In genomic region chr13:36119684-36120083, GRCm38 (mm10) we compare ENCODE assay signal across 13 mouse cellular contexts.
"Had no signal": no experiment of that assay in that cellular context is flagged by ENCODE, and none has a peak within 500 bp of the region (broad histone marks: within the 10 kb centered on the region; RNA-seq: fewer than 3 reads in every experiment).

No protein-coding gene starts in this region.

- H3K9me3 ChIP-seq: limb, embryonic 15.5 days; midbrain, embryonic 13.5 days; neural tube, embryonic 15.5 days had no signal

- DNase-seq: kidney, adult 8-10 months; kidney, postnatal 10 days; lung, adult 18-20 months; lung, postnatal 36 days; right cerebral cortex, adult 18-20 months; right cerebral cortex, postnatal 25 days had no signal

- ATAC-seq: midbrain, embryonic 13.5 days had no signal

- H3K36me3 ChIP-seq: limb, embryonic 15.5 days; midbrain, embryonic 13.5 days; neural tube, embryonic 15.5 days had no signal

- H3K9ac ChIP-seq: limb, embryonic 15.5 days; liver, embryonic 14.5 days; midbrain, embryonic 13.5 days; neural tube, embryonic 15.5 days had no signal

- H3K4me2 ChIP-seq: limb, embryonic 15.5 days; midbrain, embryonic 13.5 days; neural tube, embryonic 15.5 days had no signal

- H3K4me3 ChIP-seq: layer of hippocampus, adult 2 months; left cerebral cortex, adult 2 months; limb, embryonic 15.5 days; midbrain, embryonic 13.5 days; myocyte; neural tube, embryonic 15.5 days had no signal

- H3K4me1 ChIP-seq: limb, embryonic 15.5 days had no signal

- H3K27me3 ChIP-seq: limb, embryonic 15.5 days; midbrain, embryonic 13.5 days; neural tube, embryonic 15.5 days had no signal

- H3K27ac ChIP-seq: layer of hippocampus, adult 2 months; left cerebral cortex, adult 2 months; limb, embryonic 15.5 days; liver, embryonic 14.5 days; midbrain, embryonic 13.5 days; neural tube, embryonic 15.5 days had no signal
